Mouse (Mus musculus) heart, postnatal 0 days (tissue): ENCODE data around the gene Fam234b. TPM values are rescaled to one million over a fixed set of nuclear protein-coding genes. Genes with fewer than 3 reads are reported as not detected.

Experiments
- ATAC-seq: fragments of 200-750 bp; cut with Nextera tagmentation; 2 replicates; pipeline ENCODE4 v1.8.0; 2017; ENCODE audit warnings: low read depth, moderate number of reproducible peaks, moderate library complexity; ENCODE audit not compliant: insufficient read depth
- DNase-seq: peaks from one replicate; pipeline ENCODE4 v3.0.0-alpha.2; 2016; ENCODE audit warnings: low spot score
- H3K27ac ChIP-seq: fragments of 300-500 bp; sonication (generic); 2 replicates; pipeline ENCODE4 v1.5.1; 2014; ENCODE audit warnings: low read depth, mild to moderate bottlenecking
- H3K27me3 ChIP-seq: fragments of 300-500 bp; sonication (generic); 2 replicates; pipeline ENCODE4 v1.6.1; 2014; ENCODE audit warnings: low read length, mixed read lengths; ENCODE audit not compliant: control insufficient read depth, insufficient read depth
- H3K36me3 ChIP-seq: fragments of 300-500 bp; sonication (generic); replicated peaks from 2 replicates; pipeline ENCODE4 v1.6.1; 2014; ENCODE audit warnings: low read length, mixed read lengths; ENCODE audit not compliant: control insufficient read depth, insufficient read depth
- H3K4me1 ChIP-seq: fragments of 300-500 bp; sonication (generic); 2 replicates; pipeline ENCODE4 v1.6.1; 2014; ENCODE audit warnings: antibody characterized with exemption; ENCODE audit not compliant: control insufficient read depth, insufficient read depth
- H3K4me2 ChIP-seq: fragments of 300-500 bp; sonication (generic); 2 replicates; pipeline ENCODE4 v1.6.1; 2014; ENCODE audit warnings: low read depth, mild to moderate bottlenecking, low read length, moderate library complexity
- H3K4me3 ChIP-seq: fragments of 300-500 bp; sonication (generic); 2 replicates; pipeline ENCODE4 v1.5.1; 2014; ENCODE audit warnings: low read depth, low read length
- H3K9ac ChIP-seq: fragments of 300-500 bp; sonication (generic); replicated peaks from 2 replicates; pipeline ENCODE4 v1.6.1; 2014; ENCODE audit warnings: low read depth, low read length, mixed read lengths
- H3K9me3 ChIP-seq: fragments of 300-500 bp; sonication (generic); replicated peaks from 2 replicates; pipeline ENCODE4 v1.6.1; 2016; ENCODE audit warnings: low read length; ENCODE audit not compliant: control insufficient read depth
- CTCF ChIP-seq: IDR thresholded peaks from 2 replicates; pipeline ENCODE4 v1.5.1; 2016; ENCODE audit warnings: antibody characterized with exemption, control low read depth, low read depth
- EP300 ChIP-seq: IDR thresholded peaks from 2 replicates; pipeline ENCODE4 v1.6.1; 2016; ENCODE audit warnings: antibody characterized with exemption, low read depth
- WGBS: fragments of 180-500 bp; shearing (Covaris S2); extraction: QIAGEN DNeasy Blood & Tissue Kit; methylation state at CpG from one replicate; pipeline ENCODE4 v1.1.7; 2014; 5-methylcytosine and 5-hydroxymethylcytosine counted together
- polyA plus RNA-seq: library from polyadenylated mRNA; unstranded; fragments of >200 nt; fragmentation: Nextera tagmentation; extraction: Ambion mirVana; gene quantifications from 2 replicates; pipeline ENCODE4 v1.2.1, GENCODE M21; 2015
- total RNA-seq: library from RNA; depleted of rRNA; stranded (reverse); fragments of >200 nt; gene quantifications from 2 replicates; pipeline ENCODE4 v1.2.3, GENCODE M21; 2014; ENCODE audit warnings: low replicate concordance

Gene Fam234b
- total and polyA plus RNA-seq, 2 experiments from 2014 or later, result 3.7 to 4.5 TPM

GRCm38 (mm10) chr6:135153719-135154118, 44.1 kb upstream of the Fam234b start:
- H3K27ac ChIP-seq, result no peak overlapping the region
- no peak overlapping the region for H3K9ac ChIP-seq
- no peak overlapping the region for H3K4me3 ChIP-seq
- ATAC-seq, result no peak
- H3K4me2 ChIP-seq, result no peak overlapping the region
- no peaks in the 10 kb centered on the region for H3K9me3 ChIP-seq
- H3K36me3 ChIP-seq, result 0 out of 2 replicates have a peak, but pooled peaks cover 4% of the 10 kb centered on the region
- TF ChIP-seq EP300, result no peak
- H3K27me3 ChIP-seq, result no peaks in the 10 kb centered on the region
- WGBS, result 76% methylated on average over 5 of the region's 5 CpGs
- DNase-seq, result no peak
- H3K4me1 ChIP-seq, result peaks cover 8% of the 10 kb centered on the region; the same call in 1 of the 2 replicates

- DNase-seq (no peak), ATAC-seq (no peak)
- no peaks in the 10 kb centered on the region for H3K27me3 ChIP-seq
- peak overlapping the region; percentile 22; the same call in 1 of the 2 replicates for H3K4me2 ChIP-seq
- no peak overlapping the region for H3K4me3 ChIP-seq
- H3K9me3 ChIP-seq, result no peaks in the 10 kb centered on the region
- H3K4me1 ChIP-seq, result peaks cover 8% of the 10 kb centered on the region; the same call in 1 of the 2 replicates
- TF ChIP-seq EP300, result no peak
- TF ChIP-seq CTCF, result no peak
- no peak overlapping the region for H3K27ac ChIP-seq
- 0 out of 2 replicates have a peak, but pooled peaks cover 4% of the 10 kb centered on the region for H3K36me3 ChIP-seq
- WGBS, result 56% methylated on average over 8 of the region's 8 CpGs
- no peak overlapping the region for H3K9ac ChIP-seq
These were observed 41.2 kb upstream of the Fam234b start for GRCm38 (mm10) chr6:135156597-135156996.

DNA sequence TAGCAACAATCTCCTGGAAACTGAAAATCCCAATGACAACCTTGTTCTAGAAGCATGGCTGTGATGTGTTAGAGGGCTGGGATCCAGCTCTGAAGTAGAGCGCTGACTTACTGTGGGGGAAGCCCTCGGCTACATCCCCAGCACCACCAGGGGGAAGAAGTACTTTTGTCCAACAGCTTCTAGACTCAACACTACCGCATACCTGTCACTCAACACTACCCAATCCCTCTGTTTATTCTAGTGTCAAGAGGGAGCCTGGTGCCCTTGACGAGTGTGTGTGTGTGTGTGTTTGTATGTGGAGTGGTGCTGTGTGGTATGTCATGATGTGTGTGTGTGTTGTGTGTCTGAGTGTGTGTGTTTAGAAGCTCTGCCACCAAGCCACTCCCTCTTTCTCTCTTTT, 40.3 kb upstream of the Fam234b start:
- Histone ChIP-seq H3K36me3 (0 out of 2 replicates have a peak, but pooled peaks cover 3% of the 10 kb centered on the region), H3K4me3 (no peak overlapping the region), H3K4me1 (peaks cover 8% of the 10 kb centered on the region; the same call in 1 of the 2 replicates), H3K27me3 (no peaks in the 10 kb centered on the region), H3K9ac (no peak overlapping the region), H3K27ac (no peak overlapping the region), H3K4me2 (no peak overlapping the region), H3K9me3 (no peaks in the 10 kb centered on the region)
- 48% methylated on average over 4 of the region's 4 CpGs for WGBS
- TF ChIP-seq EP300, result no peak
- TF ChIP-seq CTCF, result 0 out of 2 replicates have a peak, but pooled peaks have one; percentile 2
- no peak for DNase-seq
- ATAC-seq, result peak; percentile 69

GRCm38 (mm10) chr6:135158509-135158908, 39.3 kb upstream of the Fam234b start:
- no peak overlapping the region for H3K4me3 ChIP-seq
- no peak overlapping the region for H3K4me2 ChIP-seq
- DNase-seq (no peak), ATAC-seq (no peak)
- H3K27ac ChIP-seq, result no peak overlapping the region
- peaks cover 8% of the 10 kb centered on the region; the same call in 1 of the 2 replicates for H3K4me1 ChIP-seq
- no peak overlapping the region for H3K9ac ChIP-seq
- WGBS, result 54% methylated on average over 4 of the region's 4 CpGs
- no peaks in the 10 kb centered on the region for H3K9me3 ChIP-seq
- H3K36me3 ChIP-seq, result no peaks in the 10 kb centered on the region
- TF ChIP-seq EP300 (no peak), CTCF (no peak)
- no peaks in the 10 kb centered on the region for H3K27me3 ChIP-seq

- TF ChIP-seq CTCF (no peak), EP300 (no peak)
- 62% methylated on average over 4 of the region's 4 CpGs for WGBS
These were observed 36.4 kb upstream of the Fam234b start for GRCm38 (mm10) chr6:135161356-135161755.

GRCm38 (mm10) chr6:135162311-135162710, 35.5 kb upstream of the Fam234b start:
- Histone ChIP-seq H3K9me3 (no peaks in the 10 kb centered on the region), H3K4me1 (peaks cover 2% of the 10 kb centered on the region; the same call in 1 of the 2 replicates), H3K36me3 (no peaks in the 10 kb centered on the region), H3K4me2 (no peak overlapping the region), H3K9ac (no peak overlapping the region), H3K27me3 (no peaks in the 10 kb centered on the region), H3K4me3 (no peak overlapping the region), H3K27ac (no peak overlapping the region)
- WGBS, result 85% methylated on average over 3 of the region's 3 CpGs
- no peak for ATAC-seq
- TF ChIP-seq EP300 (no peak), CTCF (no peak)
- DNase-seq, result no peak

More at GRCm38 (mm10) chr6:135161356-135161755, 36.4 kb upstream of the Fam234b start:
- no peak for ATAC-seq
- H3K27ac ChIP-seq, result no peak overlapping the region
- peaks cover 8% of the 10 kb centered on the region; the same call in 1 of the 2 replicates for H3K4me1 ChIP-seq
- no peaks in the 10 kb centered on the region for H3K27me3 ChIP-seq
- no peaks in the 10 kb centered on the region for H3K9me3 ChIP-seq
- no peaks in the 10 kb centered on the region for H3K36me3 ChIP-seq
- no peak overlapping the region for H3K4me3 ChIP-seq
- H3K4me2 ChIP-seq, result no peak overlapping the region
- DNase-seq, result no peak
- no peak overlapping the region for H3K9ac ChIP-seq
